Mouse (Mus musculus) heart, postnatal 14 days (tissue): ENCODE measurements at regions not wholly inside any gene's neighbourhood (a gene's known extent, or its start where the extent isn't known, plus 50 kb on each side); places are given as distances from the start of the nearest gene placed in this dataset.

ENCODE experiments used
- DNase-seq, 2 experiments: peaks; one replicate each; pipeline ENCODE4 v3.0.0; 2021 to 2022
- intact Hi-C: fragments of 180-260 bp; cut with DNase I; formaldehyde crosslinking; loops from one replicate; pipeline ENCODE4 v1.15.1; 2025

GRCm38 (mm10) chr13:106738011-106738410 is 198.7 kb downstream of the Ipo11 start:
- intact Hi-C loops = no loop called here
- DNase-seq = no peak

- intact Hi-C loops = no loop called here
- no peak for DNase-seq
Measured at GRCm38 (mm10) chr13:106734323-106734722, 202.4 kb downstream of the Ipo11 start.

GRCm38 (mm10) chr13:106732906-106733305 is 203.9 kb downstream of the Ipo11 start:
- intact Hi-C loops = no loop called here
- no peak for DNase-seq

DNA sequence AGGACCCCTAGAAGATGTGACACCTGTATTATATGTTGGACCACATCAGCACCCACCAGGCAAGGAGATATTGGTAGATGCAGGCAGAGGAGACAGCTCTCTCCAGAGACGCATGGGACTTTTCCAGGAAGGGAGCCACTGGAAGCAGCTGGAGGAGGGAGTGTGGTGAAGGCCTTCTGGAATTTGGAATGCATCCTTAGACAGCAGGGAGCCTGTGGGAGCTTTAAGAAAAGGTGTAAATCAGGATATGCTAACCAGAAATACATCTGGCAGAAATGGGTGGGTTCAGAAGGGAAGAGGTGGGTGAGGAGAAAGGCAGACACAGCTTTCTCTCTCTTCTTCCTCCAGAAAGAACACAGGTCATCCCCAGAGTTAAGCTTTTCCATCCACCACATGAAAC is 213.4 kb downstream of the Ipo11 start:
- no peak for DNase-seq
- intact Hi-C loops = loop anchor here (5.0 to 10.0 kb wide), 2 partner anchors 161 to 194 kb away; no protein-coding TSS in a partner anchor

- intact Hi-C loops = loop anchor here (5.0 to 10.0 kb wide), 2 partner anchors 164 to 196 kb away; no protein-coding TSS in a partner anchor
- no peak for DNase-seq
Measured at GRCm38 (mm10) chr13:106721167-106721566, 215.6 kb downstream of the Ipo11 start.

GRCm38 (mm10) chr13:106715771-106716170 is 221.0 kb downstream of the Ipo11 start:
- peak; percentile 5 to 15 for DNase-seq
- intact Hi-C loops = no loop called here

DNA sequence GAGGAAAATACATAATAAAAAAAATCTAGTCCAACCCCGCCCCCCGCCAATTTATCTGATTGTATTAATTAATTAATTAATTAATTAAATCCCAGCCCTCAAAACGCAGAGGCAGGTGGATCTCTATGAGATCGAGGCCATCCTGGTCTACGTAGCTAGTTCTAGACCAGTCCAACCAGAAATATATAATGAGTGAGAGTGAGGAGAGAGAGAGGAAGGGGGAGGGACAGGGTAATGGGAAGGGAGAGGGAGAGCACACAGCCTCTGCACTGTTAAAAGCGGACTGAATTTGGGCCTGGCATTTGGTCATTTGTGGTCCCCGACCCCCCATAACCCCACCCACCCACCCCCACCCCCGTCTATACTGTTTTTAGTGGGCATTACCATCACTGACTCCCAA is 221.5 kb downstream of the Ipo11 start:
- no peak for DNase-seq
- intact Hi-C loops = no loop called here

GRCm38 (mm10) chr13:106710580-106710979 is 226.2 kb downstream of the Ipo11 start:
- intact Hi-C loops = no loop called here
- DNase-seq = no peak

DNA sequence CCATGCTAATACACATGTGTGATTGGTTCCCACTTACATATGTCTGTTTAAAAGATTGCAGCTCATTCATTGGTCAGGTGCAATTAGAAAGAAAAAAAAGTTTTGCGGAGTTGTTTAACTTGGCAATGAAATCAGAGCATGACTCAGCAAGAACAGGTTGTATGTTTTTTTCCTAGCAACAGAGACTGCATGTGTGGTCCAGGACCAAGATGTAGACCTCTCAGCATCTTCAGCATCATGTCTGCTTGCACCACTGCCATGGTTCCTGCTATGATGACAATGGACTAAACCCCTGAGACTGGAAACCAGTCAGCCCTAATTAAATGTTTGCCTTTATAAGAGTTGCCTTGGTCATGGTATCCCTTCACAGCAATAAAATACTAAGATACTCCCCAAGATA is 236.4 kb downstream of the Ipo11 start:
- DNase-seq = no peak
- intact Hi-C loops = no loop called here

- intact Hi-C loops = no loop called here
- DNase-seq = no peak
Measured at GRCm38 (mm10) chr13:106699957-106700356, 236.8 kb downstream of the Ipo11 start.

DNA sequence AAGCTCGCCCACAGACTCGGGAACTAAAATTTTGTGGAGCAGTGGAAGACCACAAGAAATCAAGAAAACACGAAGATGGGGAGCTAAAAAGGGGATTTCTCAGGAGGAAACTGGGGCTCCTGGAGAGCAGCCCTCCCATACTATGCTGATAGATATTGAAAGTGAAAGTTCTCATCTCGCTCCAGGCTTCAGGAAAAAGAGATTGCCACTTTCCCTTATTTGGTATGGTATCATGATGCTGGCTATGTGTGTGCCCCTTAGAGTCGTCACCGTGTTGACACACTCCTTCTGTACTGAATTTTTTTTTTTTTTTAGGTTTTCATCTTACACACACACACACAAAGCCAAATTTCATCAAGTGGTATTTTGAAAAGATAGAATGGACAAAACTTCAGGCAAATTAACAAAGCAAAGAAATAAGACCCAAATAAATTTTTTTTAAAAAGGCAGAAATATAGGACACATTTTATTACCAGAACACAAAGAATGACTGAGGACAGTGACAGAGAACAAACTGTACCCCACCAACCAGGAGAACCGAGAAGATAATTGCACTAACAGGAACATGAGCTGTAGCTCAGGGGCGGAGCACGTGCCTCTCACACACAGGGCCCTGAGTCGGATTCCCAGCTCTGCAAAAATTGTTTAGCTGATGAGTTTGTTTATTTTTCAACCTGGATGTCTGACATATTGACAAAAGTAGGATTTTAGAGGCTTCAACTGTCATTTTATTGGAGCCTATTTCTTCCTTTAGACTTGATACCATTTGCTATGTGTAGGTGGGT is 244.8 kb downstream of the Ipo11 start:
- no peak for DNase-seq
- intact Hi-C loops = no loop called here

- intact Hi-C loops = no loop called here
- no peak for DNase-seq
Measured at GRCm38 (mm10) chr13:106690125-106690524, 246.6 kb downstream of the Ipo11 start.

DNA sequence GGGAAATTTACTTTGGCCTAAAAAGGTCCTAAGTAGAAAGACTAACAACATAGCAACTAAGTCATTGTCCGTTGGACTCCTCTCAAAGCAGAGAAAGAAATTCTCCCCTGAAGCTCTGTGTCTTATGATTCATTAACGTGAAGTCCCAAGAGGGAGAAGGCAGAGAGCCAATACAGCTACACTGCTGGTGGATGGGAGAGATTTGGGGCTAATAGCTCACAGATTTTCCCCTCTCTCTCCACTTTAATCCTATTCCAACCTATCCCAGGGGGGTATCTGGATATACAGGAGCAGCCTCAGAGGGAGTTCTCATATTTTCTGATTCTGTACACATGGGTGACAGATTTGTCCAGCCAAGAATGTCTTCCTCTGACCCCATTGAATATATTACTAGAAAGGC is 247.1 kb downstream of the Ipo11 start:
- DNase-seq = no peak
- intact Hi-C loops = no loop called here

DNA sequence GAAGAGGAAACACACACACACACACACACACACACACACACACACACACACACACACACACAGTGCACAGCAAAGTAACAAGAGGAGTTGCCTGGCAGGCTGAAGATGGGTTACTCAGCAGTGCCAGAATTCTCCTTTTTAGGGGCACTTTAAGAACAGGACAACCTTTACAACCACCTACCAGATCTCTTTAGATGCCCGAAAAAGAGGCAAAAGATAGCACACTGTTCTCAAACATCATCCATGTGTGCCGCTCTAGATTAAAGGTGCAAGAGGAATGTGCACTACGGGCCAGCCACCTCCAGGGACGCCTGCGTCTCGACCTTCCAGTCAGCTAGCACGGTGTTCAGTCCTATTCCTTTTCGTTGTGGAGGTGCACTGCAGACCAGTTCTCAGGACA is 247.7 kb downstream of the Ipo11 start:
- intact Hi-C loops = no loop called here
- no peak for DNase-seq

- intact Hi-C loops = no loop called here
- no peak for DNase-seq
Measured at GRCm38 (mm10) chr13:106669665-106670064, 267.1 kb downstream of the Ipo11 start.

GRCm38 (mm10) chr13:106662195-106662594 is 274.6 kb downstream of the Ipo11 start:
- DNase-seq = no peak
- intact Hi-C loops = no loop called here

DNA sequence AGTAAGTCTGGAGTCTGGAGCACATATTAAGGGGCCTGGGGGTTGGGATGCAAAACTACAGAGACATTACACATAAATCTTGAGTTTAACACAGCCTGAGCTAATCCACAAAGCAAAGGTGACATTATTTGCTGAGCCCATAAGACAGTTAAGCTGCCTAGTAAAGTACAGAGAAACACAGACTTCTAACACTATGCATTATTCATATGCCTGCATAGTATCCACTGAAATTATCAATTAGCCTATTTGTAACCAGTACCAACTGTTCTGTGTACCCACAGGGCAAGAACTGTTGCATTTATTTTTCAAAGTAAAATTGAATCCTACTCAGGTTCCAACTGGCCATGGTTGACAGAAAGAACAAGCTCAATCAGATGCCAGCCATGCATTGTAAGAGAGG is 287.4 kb downstream of the Ipo11 start:
- DNase-seq = no peak
- intact Hi-C loops = no loop called here

DNA sequence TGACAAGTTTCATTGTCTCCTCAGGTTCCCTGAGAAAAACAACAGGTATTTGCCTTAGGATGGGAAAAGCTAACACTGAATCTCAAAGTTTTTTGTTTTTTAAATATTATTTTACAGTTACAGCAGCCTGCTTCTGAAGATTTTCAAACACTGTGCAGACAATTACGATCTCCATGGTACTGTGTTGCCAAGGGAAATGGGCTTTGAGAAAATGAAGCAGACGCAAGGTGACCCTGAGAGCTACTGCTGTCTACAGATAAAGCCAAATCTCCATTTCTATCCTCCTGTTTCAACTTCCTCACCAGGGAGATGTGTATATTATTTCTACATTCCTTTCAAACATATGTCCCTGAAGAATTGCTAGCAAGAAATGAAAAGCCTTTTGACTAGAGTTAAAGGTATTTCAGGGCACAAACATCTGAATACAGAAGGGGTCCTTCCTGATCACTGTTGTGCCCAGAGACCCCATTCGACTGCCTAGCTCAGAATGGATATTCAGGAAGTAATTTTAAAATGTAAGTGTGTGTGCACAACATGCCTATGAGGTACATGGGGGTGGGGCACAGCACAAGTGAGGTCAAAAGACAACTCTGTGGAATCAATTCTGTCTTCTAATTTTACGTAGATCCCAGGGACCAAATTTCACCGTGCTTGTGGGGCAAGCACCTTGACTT is 293.3 kb downstream of the Ipo11 start:
- DNase-seq = no peak
- intact Hi-C loops = no loop called here

DNA sequence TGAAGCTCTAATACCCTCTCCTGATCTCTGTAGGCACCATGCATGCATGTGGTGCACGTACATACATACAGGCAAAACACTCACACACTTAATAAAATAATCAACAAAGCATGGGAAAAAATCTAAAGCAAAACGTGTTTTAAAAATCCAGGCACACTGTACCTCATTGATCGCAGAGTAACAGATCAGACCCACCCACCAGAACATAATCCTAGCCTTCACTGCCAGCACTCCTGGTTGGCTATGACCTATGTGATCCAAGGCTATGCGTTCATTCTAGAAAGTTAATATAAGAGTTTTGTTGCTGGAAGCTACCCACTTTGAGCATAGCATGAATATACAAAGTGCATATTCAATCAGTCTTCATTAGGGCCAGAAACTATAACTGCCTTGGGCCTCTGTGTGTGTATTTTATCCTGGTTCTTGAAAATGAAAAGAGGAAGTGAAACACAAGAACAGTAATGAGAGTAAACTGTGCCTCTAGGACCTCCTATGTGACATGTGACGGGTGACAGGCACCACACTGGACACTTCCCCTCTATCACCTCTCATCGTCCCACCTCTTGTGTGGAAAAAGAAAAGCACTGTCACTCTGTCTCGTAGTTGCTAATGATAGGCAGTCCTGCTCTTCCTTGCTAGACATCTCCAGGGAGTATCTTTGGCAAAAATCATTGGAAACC is 297.9 kb downstream of the Ipo11 start:
- no peak for DNase-seq
- intact Hi-C loops = no loop called here

DNA sequence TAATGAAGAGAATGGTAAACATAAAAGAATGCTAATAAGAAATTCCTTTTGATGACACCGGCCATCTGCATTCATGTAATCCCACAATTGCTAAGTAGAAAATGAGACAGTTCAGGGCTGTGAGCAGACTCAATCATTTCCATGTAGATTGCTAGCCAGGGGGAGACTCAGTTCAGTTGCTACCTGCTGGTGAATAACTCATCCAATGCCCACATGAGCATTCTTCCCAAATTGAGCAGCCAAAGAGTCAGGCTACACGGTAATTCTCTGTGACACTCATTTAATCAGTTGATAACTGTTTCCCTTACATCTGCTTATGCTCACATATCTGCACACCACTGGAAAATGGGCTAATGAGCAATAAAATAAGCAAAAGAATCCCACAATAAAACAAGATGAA is 345.0 kb downstream of the Ipo11 start:
- DNase-seq = no peak
- intact Hi-C loops = no loop called here

- DNase-seq = no peak
- intact Hi-C loops = no loop called here
Measured at GRCm38 (mm10) chr13:106567658-106568359, 368.9 kb downstream of the Ipo11 start.
